Mouse (Mus musculus): ENCODE results near the gene Shpk.

Gene Shpk

DNA sequence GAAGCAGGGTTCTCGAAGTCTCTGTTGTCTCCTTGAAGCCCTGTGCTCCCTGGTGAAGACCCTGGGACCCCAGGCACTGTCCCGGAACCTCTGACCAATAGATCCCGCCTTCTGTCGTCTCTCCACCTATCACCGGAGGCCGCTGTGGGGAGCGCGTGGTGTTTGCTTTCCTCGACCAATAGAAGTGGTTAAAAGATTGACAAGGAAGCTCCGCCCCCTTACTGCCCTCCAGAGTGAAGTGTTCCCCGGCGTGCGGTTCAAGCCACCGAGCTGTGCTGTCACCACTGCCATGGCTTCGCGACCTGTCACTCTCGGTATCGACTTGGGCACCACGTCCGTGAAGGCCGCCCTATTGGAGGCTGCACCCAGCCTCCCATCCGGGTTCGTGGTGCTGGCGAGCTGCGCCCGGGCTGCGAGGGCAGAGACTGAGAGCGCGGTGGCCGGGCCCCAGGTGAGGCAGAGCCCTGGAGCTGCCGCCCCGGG is at the start of gene Shpk:
TSS of gene Shpk (plus strand) at position 231 of the 483 bp plus-strand sequence.
- peak; percentile 97 for DNase-seq (ENCODE audit: low spot score)

DNA sequence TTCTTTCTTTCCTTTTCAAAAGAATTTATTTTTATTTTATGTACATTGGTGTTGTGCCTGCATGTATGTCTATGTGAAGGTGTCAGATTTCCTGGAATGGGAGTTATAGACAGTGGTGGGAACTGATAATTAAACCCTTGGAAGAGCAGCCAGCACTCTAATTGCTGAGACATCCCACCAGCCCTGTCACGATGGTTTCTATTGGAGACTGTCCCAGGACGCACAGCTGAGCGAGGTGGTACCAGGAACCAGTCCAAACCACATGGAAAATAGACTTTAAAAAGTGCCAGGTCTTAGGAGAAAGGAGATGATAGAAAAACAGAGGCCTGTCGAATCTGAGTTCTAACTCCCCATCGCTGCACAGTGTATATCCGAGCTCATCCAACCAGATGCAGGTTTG is 44.2 kb upstream of the Shpk start:
- no peak for DNase-seq (ENCODE audit: low spot score)

GRCm38 (mm10) chr11:73159957-73160810 is 39.1 kb upstream of the Shpk start, which contains the start of gene P2rx5:
P2rx5 (plus strand) TSS chr11:73160421.
- DNase-seq (ENCODE audit: low spot score) = peak; percentile 78

DNA sequence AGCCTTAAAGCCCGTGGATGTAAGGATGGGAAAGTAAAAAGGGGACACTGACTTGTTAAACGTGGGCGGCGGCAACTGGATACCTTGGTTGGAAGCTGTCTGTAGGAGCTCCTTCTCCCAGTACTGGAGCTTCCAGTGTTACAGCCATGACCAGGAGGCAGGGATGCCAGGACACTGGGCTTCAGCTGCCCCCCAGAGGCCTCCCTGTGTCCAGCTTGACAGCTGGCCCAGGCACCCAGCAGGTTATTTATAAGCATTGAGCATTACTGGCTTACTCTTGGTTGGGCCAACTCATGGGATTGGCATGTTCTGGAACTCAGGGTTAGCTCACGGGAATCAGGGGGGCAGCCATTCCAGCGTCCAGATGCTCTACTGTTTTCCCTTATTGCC is 38.5 kb upstream of the Shpk start:
- peak; percentile 27 for DNase-seq (ENCODE audit: low spot score)

DNA sequence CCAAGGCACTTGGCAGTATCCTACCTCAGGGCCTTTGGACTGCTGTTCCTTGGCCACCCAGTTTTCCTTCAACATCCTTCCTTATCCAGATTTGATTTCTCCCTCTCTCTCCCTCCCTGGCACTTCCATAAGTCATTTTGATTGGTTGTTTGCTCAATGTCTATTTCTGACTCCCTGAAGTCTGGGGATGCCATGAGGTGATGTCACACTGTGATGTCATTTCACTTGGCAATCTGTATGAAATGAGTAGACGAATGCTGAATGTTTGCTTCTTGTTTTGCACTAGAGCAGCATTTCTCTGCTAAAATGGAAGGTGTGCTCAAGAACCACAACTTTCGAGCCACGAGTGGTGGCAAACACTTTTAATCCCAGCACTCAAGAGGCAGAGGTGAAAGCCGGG is 37.6 kb upstream of the Shpk start:
- no peak for DNase-seq (ENCODE audit: low spot score)

DNA sequence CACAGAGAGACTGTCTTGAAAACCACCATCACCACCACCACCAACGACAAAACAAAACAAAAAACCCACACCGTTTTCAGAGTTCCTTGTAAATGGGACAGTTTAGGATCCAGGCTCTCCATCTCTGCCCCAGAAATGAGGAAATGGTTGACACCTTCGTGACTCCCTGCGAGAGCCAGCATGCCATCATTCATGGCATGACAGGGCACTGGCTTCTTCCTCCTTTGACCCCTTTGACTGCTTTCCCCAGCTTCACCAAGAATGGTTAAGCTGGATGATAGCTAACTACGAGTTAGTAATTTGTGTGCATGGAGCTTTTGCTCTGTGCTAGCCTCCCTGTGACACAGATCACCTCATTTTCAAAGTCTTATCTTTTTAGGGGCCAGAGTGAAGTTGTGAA is 37.0 kb upstream of the Shpk start:
- no peak for DNase-seq (ENCODE audit: low spot score)

GRCm38 (mm10) chr11:73168071-73168470 is 31.2 kb upstream of the Shpk start:
- no peak for DNase-seq (ENCODE audit: low spot score)

DNA sequence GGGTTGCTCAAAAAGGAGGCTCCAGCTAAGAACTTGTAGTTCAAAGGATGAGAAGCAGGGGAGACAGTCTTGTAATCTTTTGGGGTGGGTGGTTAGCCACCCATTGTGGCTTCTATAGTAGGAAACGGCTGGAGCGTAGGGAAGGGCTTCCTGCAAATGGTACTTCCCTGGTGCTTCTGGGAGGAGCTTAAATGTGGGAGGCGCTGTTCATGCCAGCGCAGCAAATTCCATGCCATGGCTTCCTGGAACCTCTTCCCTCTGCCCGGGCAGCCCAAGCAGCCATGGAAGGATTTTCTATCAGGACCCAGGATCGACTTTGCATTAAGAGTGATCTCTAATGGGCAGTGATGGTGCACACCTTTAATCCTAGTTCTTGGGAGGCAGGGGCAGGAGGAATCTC is 30.7 kb upstream of the Shpk start:
- DNase-seq (ENCODE audit: low spot score) = no peak

DNA sequence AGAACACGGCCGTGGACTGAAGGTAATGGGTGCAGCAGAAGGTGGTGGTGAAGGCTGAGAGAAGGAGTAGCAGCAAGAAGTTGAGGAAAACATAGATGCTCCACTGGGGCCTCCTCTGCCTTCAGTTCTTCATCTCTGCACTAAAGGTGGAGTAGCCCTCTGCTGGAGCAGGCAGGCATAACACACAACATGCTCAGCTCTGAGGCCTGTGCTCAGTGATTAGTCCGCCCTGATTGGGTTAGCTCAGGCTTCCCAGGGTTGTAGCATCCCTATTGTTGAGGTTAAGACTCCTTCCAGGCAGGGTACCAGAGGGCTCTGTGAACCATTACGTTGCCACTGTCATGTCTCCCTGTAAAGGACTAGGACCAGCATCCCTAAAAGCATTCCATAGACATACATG is 30.0 kb upstream of the Shpk start:
- DNase-seq (ENCODE audit: low spot score) = peak; percentile 83

DNA sequence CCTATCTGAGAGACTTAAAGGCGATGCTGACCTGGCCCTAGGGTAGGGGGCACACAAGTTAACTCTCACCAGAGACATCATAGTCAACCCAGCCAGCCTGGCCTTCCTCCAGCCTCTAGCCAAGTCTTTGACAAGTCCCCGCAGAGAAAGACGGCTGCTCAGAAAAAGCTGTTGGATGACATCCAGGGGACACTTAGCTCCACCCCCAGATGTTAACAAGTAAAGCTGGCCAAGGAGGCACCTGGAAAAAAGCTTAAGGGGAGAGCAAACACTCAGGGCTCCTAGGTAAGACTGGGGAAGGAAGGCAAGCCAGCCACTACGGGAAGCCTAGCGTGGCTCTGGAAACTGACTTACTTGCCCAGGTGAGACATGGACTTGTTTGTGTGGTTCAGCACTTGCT is 27.1 kb upstream of the Shpk start:
- no peak for DNase-seq (ENCODE audit: low spot score)

GRCm38 (mm10) chr11:73175612-73176011 is 23.6 kb upstream of the Shpk start:
- peak; percentile 33 for DNase-seq (ENCODE audit: low spot score)

DNA sequence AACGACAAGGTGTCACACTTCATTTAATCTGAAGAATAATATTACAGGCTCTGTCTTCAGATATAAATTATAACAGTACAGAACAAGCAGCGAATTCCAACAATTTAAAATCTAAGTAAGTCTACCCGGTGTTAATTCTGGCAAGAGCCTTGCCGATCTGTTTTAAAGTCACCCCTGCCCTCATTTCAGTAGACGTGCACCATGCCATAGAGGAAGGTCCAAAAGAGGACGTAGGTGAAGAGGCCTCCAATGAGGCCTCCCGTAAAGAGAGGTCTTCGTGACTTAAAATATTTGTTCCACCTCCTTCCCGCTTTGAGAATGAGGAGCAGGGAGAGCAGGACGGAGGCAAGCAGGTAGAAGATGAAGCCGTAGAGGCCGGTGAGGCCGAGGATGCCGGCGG is 23.1 kb upstream of the Shpk start:
- DNase-seq (ENCODE audit: low spot score) = no peak

GRCm38 (mm10) chr11:73176608-73177508 is 22.4 kb upstream of the Shpk start, which contains the start of the genes Emc6 and Tax1bp3:
Emc6 (minus strand) TSS chr11:73177037.
Tax1bp3 (plus strand) TSS chr11:73177083.
- peak; percentile 97 for DNase-seq (ENCODE audit: low spot score)

DNA sequence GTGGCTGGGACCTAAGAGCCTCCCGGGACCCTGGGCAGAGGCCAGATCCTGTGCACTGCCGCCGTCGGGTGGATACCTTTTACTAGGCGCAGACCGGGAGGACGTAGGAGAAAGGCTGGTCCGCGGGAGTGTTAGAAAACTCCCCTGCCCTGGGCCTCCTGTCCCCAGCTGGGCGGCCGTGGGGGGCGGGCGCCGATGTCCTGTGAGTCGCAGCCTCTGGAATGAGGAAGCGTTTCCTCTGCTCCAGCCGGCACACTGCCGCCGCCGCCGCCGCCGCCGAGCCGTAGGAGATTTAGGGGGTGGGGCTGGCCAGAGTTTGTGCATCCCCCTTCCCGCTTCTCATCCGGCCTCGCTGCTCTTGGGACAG is 21.8 kb upstream of the Shpk start:
- DNase-seq (ENCODE audit: low spot score) = peak; percentile 84

- peak; percentile 47 for DNase-seq (ENCODE audit: low spot score)
Measured at GRCm38 (mm10) chr11:73177895-73178294, 21.4 kb upstream of the Shpk start.

- no peak for DNase-seq (ENCODE audit: low spot score)
Measured at GRCm38 (mm10) chr11:73185872-73186615, 13.2 kb upstream of the Shpk start.

- DNase-seq (ENCODE audit: low spot score) = no peak
Measured at GRCm38 (mm10) chr11:73187231-73187630, 12.0 kb upstream of the Shpk start.

GRCm38 (mm10) chr11:73193047-73193446 is 6.2 kb upstream of the Shpk start:
- DNase-seq (ENCODE audit: low spot score) = no peak

DNA sequence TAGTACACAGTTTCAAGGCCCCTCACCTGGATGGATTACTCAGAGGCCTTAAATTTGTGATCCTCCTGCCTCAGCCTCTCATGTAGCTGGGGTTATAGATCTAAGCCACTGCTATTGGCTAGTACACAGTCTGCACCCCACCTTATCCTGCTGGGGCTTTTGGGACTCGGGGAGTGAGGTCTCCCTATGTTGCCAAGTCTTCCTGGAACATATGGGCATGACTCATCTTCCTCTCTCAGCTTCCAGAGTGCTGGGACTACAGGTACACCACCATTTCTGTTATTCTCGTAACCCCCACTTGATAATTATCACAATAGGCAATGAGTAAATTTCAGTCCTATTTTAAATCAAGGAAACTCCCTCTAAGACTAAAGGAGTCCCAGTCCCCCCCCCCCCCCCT is 4.8 kb upstream of the Shpk start:
- DNase-seq (ENCODE audit: low spot score) = no peak

GRCm38 (mm10) chr11:73198190-73198589 is 1.1 kb upstream of the Shpk start:
- no peak for DNase-seq (ENCODE audit: low spot score)

GRCm38 (mm10) chr11:73198603-73199229 is 544 bp upstream of the Shpk start, which contains the start of gene Ctns:
Ctns (minus strand) TSS chr11:73199042.
- peak; percentile 87 for DNase-seq (ENCODE audit: low spot score)
